Mouse (Mus musculus): ENCODE data around the gene Fn3k. TPM values are rescaled to one million over a fixed set of nuclear protein-coding genes. Genes with fewer than 3 reads are reported as not detected.

Fn3k gene
- total RNA-seq, 2 experiments from 2014 or later: 159 to 220 TPM

- ATAC-seq (replicated peaks; ENCODE audit: low FRiP score, poor library complexity, severe bottlenecking): 0 out of 2 replicates have a peak, but pooled peaks have one; percentile 0
Measured at GRCm38 (mm10) chr11:121451216-121451726, 16.6 kb downstream of the Fn3k start.

GRCm38 (mm10) chr11:121451753-121452635 lies 17.3 kb downstream of the Fn3k start, which contains the start of gene Tbcd:
Tbcd (plus strand) TSS chr11:121451949.
- peak; percentile 92 for ATAC-seq (replicated peaks; ENCODE audit: low FRiP score, poor library complexity, severe bottlenecking)

- ATAC-seq (replicated peaks; ENCODE audit: low FRiP score, poor library complexity, severe bottlenecking): no peak
Measured at GRCm38 (mm10) chr11:121457874-121458273, 23.2 kb downstream of the Fn3k start.

GRCm38 (mm10) chr11:121467408-121467807 lies 32.7 kb downstream of the Fn3k start:
- no peak for ATAC-seq (replicated peaks; ENCODE audit: low FRiP score, poor library complexity, severe bottlenecking)

GRCm38 (mm10) chr11:121474831-121475230 lies 40.1 kb downstream of the Fn3k start:
- ATAC-seq (replicated peaks; ENCODE audit: low FRiP score, poor library complexity, severe bottlenecking): no peak

GRCm38 (mm10) chr11:121475699-121476415 lies 41.1 kb downstream of the Fn3k start:
- peak; percentile 85 for ATAC-seq (replicated peaks; ENCODE audit: low FRiP score, poor library complexity, severe bottlenecking)

GRCm38 (mm10) chr11:121479476-121480203 lies 44.9 kb downstream of the Fn3k start:
- ATAC-seq (replicated peaks; ENCODE audit: low FRiP score, poor library complexity, severe bottlenecking): no peak

GRCm38 (mm10) chr11:121481129-121481528 lies 46.4 kb downstream of the Fn3k start:
- ATAC-seq (replicated peaks; ENCODE audit: low FRiP score, poor library complexity, severe bottlenecking): no peak

- no peak for ATAC-seq (replicated peaks; ENCODE audit: low FRiP score, poor library complexity, severe bottlenecking)
Measured at GRCm38 (mm10) chr11:121485882-121486281, 51.2 kb downstream of the Fn3k start.

- no peak for ATAC-seq (replicated peaks; ENCODE audit: low FRiP score, poor library complexity, severe bottlenecking)
Measured at GRCm38 (mm10) chr11:121490651-121491050, 55.9 kb downstream of the Fn3k start.

Other genes with a start within 250 kb of the Fn3k start
- 0.84 and 6.9 TPM in 2 replicates for gene Hexdc, start 230.5 kb upstream of the Fn3k start, total RNA-seq (2015; ENCODE audit: low replicate concordance)
- gene Hexdc, start 230.5 kb upstream of the Fn3k start, total RNA-seq (2017; ENCODE audit: low replicate concordance): 0.51 and 3.9 TPM in 2 replicates
- 0.77 and 1.0 TPM in 2 replicates for gene Ogfod3, start 230.2 kb upstream of the Fn3k start, total RNA-seq (2015; ENCODE audit: low replicate concordance)
- 2.6 TPM in 2 replicates for gene Ogfod3, start 230.2 kb upstream of the Fn3k start, total RNA-seq (2017; ENCODE audit: low replicate concordance)
- gene Cybc1, start 205.6 kb upstream of the Fn3k start, total RNA-seq (2015; ENCODE audit: low replicate concordance): 4.6 and 24.7 TPM in 2 replicates
- gene Cybc1, start 205.6 kb upstream of the Fn3k start, total RNA-seq (2017; ENCODE audit: low replicate concordance): 16.6 and 16.9 TPM in 2 replicates
- gene Narf, start 197.7 kb upstream of the Fn3k start, total RNA-seq (2015; ENCODE audit: low replicate concordance): 145 and 154 TPM in 2 replicates
- 264 and 277 TPM in 2 replicates for gene Narf, start 197.7 kb upstream of the Fn3k start, total RNA-seq (2017; ENCODE audit: low replicate concordance)
- 6.1 and 13.4 TPM in 2 replicates for gene Foxk2, start 174.9 kb upstream of the Fn3k start, total RNA-seq (2015; ENCODE audit: low replicate concordance)
- 7.1 and 7.2 TPM in 2 replicates for gene Foxk2, start 174.9 kb upstream of the Fn3k start, total RNA-seq (2017; ENCODE audit: low replicate concordance)
- gene Wdr45b, start 80.5 kb upstream of the Fn3k start, total RNA-seq (2015; ENCODE audit: low replicate concordance): 10.6 and 14.4 TPM in 2 replicates
- gene Wdr45b, start 80.5 kb upstream of the Fn3k start, total RNA-seq (2017; ENCODE audit: low replicate concordance): 19.2 and 22.6 TPM in 2 replicates
- gene Rab40b, start 46.7 kb upstream of the Fn3k start, total RNA-seq (2015; ENCODE audit: low replicate concordance): not detected in 2 replicates
- gene Rab40b, start 46.7 kb upstream of the Fn3k start, total RNA-seq (2017; ENCODE audit: low replicate concordance): not detected in 2 replicates
- gene Fn3krp, start 13.5 kb upstream of the Fn3k start, total RNA-seq (2015; ENCODE audit: low replicate concordance): 76.1 and 78.2 TPM in 2 replicates
- gene Fn3krp, start 13.5 kb upstream of the Fn3k start, total RNA-seq (2017; ENCODE audit: low replicate concordance): 150 and 165 TPM in 2 replicates
- gene Tbcd, start 17.0 kb downstream of the Fn3k start, total RNA-seq (2015; ENCODE audit: low replicate concordance): 67.3 and 91.8 TPM in 2 replicates
- 76.7 and 101 TPM in 2 replicates for gene Tbcd, start 17.0 kb downstream of the Fn3k start, total RNA-seq (2017; ENCODE audit: low replicate concordance)
- not detected in 2 replicates for gene Zfp750, start 84.4 kb downstream of the Fn3k start, total RNA-seq (2015; ENCODE audit: low replicate concordance)
- gene Zfp750, start 84.4 kb downstream of the Fn3k start, total RNA-seq (2017; ENCODE audit: low replicate concordance): 0.17 and 1.3 TPM in 2 replicates
- 0.63 and 0.77 TPM in 2 replicates for gene B3gntl1, start 238.2 kb downstream of the Fn3k start, total RNA-seq (2015; ENCODE audit: low replicate concordance)
- gene B3gntl1, start 238.2 kb downstream of the Fn3k start, total RNA-seq (2017; ENCODE audit: low replicate concordance): 0.84 and 1.9 TPM in 2 replicates